Mouse (Mus musculus): Measurements from ENCODE around the gene Chst3.
"Not testable (repeated sequence)": the region's sequence is repeated elsewhere in the genome, so short reads cannot be mapped to it uniquely, and the experiment has no call there.

Chst3 gene

DNA sequence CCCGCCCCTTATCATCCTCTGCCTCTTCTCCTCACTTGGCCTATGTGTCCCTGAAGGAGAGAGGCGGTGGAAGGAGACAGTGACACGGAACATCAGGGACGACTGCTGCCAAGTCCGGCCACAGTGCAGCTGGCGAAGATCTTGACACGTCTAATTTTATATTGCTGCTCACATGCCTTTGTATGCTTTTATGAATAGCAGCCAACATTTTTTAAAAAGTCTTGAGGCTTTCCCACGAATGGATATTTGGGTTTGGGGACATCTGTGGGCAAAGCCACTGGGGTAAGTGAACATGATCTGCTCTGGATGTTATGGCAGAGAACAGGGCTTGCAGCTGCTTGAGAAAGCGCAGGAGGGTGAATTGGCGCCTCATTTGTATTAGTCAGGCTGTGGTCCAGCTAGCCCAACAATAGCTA is 21.6 kb downstream of the Chst3 start:
- no peak for DNase-seq (ENCODE audit: low spot score in 2 of 2)

DNA sequence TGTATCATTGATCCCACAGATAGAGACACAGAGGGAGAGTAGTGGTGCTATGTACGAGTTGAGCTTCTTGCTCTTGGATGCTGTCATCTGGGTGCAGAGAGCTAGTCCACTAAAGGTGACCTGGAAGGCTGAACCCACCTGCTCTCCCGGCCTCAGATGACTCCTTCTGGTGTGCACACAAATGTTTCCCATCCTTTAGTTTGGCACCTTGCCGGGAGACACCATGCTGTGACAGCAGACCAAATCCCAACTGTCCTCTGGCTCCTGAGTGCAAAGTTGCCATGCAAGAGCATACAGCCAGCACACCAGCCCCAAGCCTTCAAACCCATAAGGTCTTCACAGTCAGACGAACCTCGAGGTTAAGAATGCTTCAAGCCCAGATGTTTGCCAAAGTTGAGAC is 22.1 kb downstream of the Chst3 start:
- DNase-seq (ENCODE audit: low spot score in 2 of 2), result no peak

- DNase-seq (ENCODE audit: low spot score in 2 of 2), result no peak
These were observed 24.0 kb downstream of the Chst3 start for GRCm38 (mm10) chr10:60195087-60195486.

GRCm38 (mm10) chr10:60193532-60194423 is 25.3 kb downstream of the Chst3 start:
- DNase-seq (ENCODE audit: low spot score in 2 of 2), result no peak

DNA sequence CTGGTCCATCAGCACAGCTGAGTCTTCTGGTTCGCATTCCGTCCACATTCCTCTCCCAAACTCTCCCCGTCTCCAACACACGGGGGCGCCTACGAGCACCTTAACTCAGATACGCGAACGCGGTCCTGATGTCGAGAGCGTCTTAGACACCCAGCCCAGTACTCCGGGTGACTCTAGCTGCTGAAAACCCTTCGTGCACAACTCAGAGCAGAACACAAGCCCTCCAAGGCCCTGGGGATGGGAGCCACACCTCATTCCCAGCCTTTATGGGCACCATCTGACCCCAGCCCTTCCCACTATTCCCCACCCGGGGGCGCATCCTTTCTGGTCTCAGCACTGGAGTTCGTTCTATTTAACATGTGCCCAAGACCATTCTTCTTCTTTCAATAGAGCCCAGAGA is 27.3 kb downstream of the Chst3 start:
- peak; percentile 59 to 61 for DNase-seq (ENCODE audit: low spot score in 2 of 2)

DNA sequence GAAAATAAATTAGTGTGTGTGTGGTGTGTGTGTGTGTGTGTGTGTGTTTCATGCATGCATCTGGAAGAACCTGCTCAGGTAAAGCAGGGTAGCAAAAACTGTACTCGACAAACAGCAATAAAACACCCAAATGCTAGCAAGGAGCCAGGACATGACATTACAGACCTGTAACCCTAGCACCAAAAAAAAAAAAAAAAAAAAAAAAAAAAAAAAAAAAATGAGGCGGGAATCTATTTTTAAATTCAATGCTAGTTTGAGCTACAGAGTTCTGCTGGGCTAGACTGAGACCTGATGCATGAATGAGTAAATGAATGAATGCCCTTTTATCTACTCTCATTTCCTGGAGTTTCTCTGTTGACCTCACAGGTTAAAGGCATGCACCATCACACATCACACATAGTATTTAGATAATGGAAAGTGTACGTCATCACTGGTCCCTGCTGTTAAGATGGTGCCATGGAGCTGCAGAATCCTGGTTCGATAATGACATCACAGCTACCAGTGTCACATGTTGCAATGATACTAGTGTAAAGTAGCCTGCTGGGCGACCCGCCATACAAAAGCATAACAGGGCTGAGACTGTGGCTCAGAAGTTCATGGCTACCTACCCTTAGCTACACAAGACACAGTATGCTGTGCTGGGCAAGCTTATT is 29.4 kb downstream of the Chst3 start:
- DNase-seq (ENCODE audit: low spot score in 2 of 2), result no peak

GRCm38 (mm10) chr10:60186191-60186945 is 32.7 kb downstream of the Chst3 start:
- peak in 1 of 2 experiments; percentile 38 for DNase-seq (ENCODE audit: low spot score in 2 of 2)

DNA sequence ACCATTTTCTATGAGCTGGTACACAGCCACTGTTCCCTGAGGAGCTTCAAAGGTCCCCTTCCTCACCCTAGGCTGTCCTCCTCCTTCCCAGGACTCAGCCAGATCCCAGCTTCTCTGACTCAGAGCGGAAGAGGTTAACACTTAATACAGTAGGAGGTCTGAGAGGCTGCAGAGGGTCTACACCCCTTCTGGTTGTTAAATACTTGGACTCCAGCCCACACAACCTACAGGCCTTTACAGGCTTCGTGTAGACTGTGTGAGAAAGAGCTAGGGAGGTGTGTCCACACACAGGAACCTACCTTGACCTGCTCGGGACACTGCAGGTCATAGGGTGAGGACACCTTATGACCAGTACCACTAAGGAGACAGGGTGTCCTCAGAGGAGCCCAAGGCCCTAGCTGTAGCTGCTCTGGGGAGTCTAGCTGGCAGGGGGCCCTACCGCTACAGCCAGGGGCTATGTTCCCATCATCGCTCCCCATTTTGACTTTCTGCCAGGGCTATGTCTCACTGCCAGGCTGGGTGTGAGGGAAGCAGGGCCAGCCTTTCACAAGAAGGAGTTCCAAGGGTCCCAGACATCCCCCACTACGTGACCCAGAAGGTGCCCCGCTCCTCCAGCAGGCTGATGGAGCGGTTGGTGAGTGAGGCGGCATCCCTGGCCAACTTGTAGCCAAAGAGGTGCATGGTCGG is 33.9 kb downstream of the Chst3 start:
- no peak for DNase-seq (ENCODE audit: low spot score in 2 of 2)

- not testable (repeated sequence) for DNase-seq (ENCODE audit: low spot score in 2 of 2)
These were observed 43.8 kb downstream of the Chst3 start for GRCm38 (mm10) chr10:60175306-60175705.

DNA sequence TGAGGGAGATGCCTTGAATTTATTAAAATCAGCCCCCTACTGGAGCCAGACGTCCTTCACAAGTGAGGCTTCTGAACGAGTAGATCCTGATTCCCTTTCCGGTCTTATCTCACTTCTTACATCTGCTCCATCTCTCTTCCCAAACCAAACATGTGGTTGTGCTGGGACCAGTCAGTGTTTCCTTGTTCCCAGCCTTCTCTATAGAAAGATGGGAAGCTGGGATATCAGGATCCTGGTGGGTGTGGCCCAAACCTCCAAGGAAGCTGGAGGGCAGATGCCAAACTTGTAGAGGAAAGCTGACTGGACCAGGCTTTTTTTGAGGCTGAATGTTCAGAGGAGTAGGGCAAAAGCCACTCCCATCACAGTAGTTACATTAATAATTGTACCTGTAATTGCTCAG is 44.6 kb downstream of the Chst3 start:
- DNase-seq (ENCODE audit: low spot score in 2 of 2), result no peak

- no peak for DNase-seq (ENCODE audit: low spot score in 2 of 2)
These were observed 46.0 kb downstream of the Chst3 start for GRCm38 (mm10) chr10:60173035-60173434.

- no peak for DNase-seq (ENCODE audit: low spot score in 2 of 2)
These were observed 46.8 kb downstream of the Chst3 start for GRCm38 (mm10) chr10:60172306-60172705.

- no peak for DNase-seq (ENCODE audit: low spot score in 2 of 2)
These were observed 47.7 kb downstream of the Chst3 start for GRCm38 (mm10) chr10:60171368-60171767.

DNA sequence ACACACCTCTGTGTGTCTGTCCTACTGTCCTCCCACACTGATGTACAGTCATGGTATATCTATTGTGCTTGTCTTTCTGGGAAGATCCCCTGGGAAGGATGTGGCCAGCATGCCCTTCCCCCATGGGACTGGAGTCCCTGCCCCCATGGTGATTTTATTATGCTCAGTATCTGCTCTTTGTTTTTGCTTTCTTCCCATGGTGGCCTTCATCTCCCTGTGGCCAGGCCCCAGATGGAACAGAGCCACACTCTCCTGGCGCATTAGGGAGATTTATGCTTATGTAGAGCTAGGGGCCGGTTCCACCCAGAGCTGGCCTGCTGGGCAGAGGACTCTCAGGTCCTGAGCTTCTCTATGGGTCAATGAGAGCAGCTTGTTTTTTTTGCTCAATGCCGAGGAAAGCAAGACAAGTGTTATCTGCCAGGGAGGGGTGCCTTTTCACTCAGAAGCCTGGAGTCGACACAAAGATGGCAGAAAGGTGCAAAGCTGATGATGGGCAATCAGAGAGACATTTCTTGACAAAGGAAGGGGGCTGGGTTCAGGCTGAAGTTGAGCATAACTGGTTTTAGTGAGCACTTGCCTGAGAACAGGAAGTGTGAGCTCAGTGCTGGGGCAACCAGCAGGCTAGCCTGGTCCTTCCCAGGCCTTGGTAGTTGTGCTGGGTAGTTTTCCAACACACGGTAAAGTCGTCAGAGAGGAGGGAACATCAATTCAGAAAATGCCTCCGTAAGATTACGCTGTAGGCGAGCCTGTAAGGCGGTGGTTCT is 48.6 kb downstream of the Chst3 start:
- no peak for DNase-seq (ENCODE audit: low spot score in 2 of 2)

DNA sequence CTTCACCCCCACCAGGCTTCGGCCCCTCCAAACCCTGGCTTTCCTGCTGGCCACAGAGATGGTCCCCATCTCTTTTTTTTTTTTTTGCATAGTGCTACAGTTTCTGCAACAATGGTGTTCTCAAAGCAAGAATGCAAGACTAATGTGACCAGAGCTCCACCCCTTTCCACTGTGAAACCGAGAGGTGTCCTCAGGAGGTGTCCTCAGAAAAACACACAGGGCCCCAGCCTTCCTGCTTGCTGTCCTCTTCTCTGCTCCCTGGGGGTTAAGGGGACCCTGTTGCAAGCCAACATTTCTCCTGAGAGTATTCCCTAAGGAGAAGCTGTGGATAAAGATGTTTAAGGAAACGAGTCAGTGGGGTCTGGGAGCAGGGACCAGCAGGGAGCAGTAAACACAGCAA is 50.1 kb downstream of the Chst3 start:
- DNase-seq (ENCODE audit: low spot score in 2 of 2), result no peak

- DNase-seq (ENCODE audit: low spot score in 2 of 2), result no peak
These were observed 50.8 kb downstream of the Chst3 start for GRCm38 (mm10) chr10:60168306-60168705.

- no peak for DNase-seq (ENCODE audit: low spot score in 2 of 2)
These were observed 53.0 kb downstream of the Chst3 start for GRCm38 (mm10) chr10:60166068-60166467.

GRCm38 (mm10) chr10:60164869-60165268 is 54.2 kb downstream of the Chst3 start:
- no peak for DNase-seq (ENCODE audit: low spot score in 2 of 2)

- no peak for DNase-seq (ENCODE audit: low spot score in 2 of 2)
These were observed 56.1 kb downstream of the Chst3 start for GRCm38 (mm10) chr10:60162973-60163255.

GRCm38 (mm10) chr10:60162184-60162972 is 56.7 kb downstream of the Chst3 start:
- DNase-seq (ENCODE audit: low spot score in 2 of 2), result not testable (repeated sequence)

All from urinary bladder, adult 18-20 months (tissue).